Mouse (Mus musculus) limb, embryonic 15.5 days (tissue): ENCODE measurements at regions not wholly inside any gene's neighbourhood (a gene's known extent, or its start where the extent isn't known, plus 50 kb on each side); places are given as distances from the start of the nearest gene placed in this dataset.

Experiments used
- ATAC-seq: fragments of 200-750 bp; cut with Nextera tagmentation; 2 replicates; pipeline ENCODE4 v1.8.0; 2017; ENCODE audit warnings: low read depth, moderate TSS enrichment; ENCODE audit not compliant: insufficient number of reproducible peaks, low FRiP score, low TSS enrichment
- H3K27ac ChIP-seq: fragments of 300-500 bp; sonication (generic); 2 replicates; pipeline ENCODE4 v1.5.1; 2015; ENCODE audit warnings: moderate library complexity, mild to moderate bottlenecking, inconsistent platforms
- H3K27me3 ChIP-seq: fragments of 300-500 bp; sonication (generic); 2 replicates; pipeline ENCODE4 v1.6.1; 2015; ENCODE audit warnings: inconsistent platforms
- H3K36me3 ChIP-seq: fragments of 300-500 bp; sonication (generic); 2 replicates; pipeline ENCODE4 v1.6.1; 2015; ENCODE audit warnings: inconsistent platforms
- H3K4me1 ChIP-seq: fragments of 300-500 bp; sonication (generic); 2 replicates; pipeline ENCODE4 v1.6.1; 2015; ENCODE audit warnings: inconsistent platforms
- H3K4me2 ChIP-seq: fragments of 300-500 bp; sonication (generic); 2 replicates; pipeline ENCODE4 v1.6.1; 2015; ENCODE audit warnings: mild to moderate bottlenecking, inconsistent platforms
- H3K4me3 ChIP-seq: fragments of 300-500 bp; sonication (generic); 2 replicates; pipeline ENCODE4 v1.5.1; 2015; ENCODE audit warnings: mild to moderate bottlenecking, inconsistent platforms
- H3K9ac ChIP-seq: fragments of 300-500 bp; sonication (generic); 2 replicates; pipeline ENCODE4 v1.6.1; 2015; ENCODE audit warnings: inconsistent platforms
- H3K9me3 ChIP-seq: fragments of 300-500 bp; sonication (generic); 2 replicates; pipeline ENCODE4 v1.6.1; 2016; ENCODE audit warnings: inconsistent platforms
- WGBS: fragments of 180-500 bp; shearing (Covaris S2); methylation state at CpG from one replicate; pipeline ENCODE4 v1.1.7; 2015; 5-methylcytosine and 5-hydroxymethylcytosine counted together

DNA sequence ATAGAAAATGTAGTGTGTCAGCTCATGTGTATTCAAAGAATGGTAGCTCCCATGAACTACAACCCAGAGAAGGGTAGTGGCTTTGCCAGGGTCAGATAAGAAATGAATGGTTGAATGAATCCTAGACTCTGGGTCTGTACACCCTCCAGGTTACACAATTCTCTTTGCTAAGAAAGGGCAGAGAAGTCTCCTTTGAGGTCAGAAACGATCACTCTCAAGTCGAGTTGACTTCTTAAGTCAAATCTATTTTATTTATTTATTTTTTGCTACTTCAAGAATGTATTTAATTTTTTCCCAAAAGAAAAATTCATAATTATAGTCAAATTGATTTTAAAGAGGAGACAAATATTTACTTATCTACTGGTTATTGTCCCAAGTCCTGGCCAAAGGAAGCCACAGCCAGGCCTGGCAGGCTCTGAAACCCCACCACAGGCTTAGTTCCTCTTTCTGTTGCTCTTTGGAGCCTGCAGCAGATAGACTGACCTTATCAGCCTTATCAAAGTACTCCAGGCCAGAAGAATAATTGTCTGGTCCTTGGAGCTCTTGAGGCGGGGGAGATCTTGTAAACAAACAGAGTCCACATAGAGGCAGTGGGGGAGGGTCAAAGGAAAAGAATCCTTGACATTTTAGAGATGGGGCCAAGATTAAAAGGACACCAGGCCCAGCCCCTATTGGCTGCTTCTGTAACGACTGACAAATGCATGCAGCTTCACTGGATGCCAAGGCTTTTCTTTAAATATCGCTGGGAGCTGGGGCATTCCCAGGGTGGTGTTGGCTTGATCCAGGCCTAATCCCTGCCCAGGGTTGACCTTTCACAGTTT lies 104.6 kb upstream of the Jun start:
- H3K27me3 ChIP-seq, result no peaks in the 10 kb centered on the region
- no peaks in the 10 kb centered on the region for H3K36me3 ChIP-seq
- no peak overlapping the region for H3K4me3 ChIP-seq
- H3K27ac ChIP-seq, result no peak overlapping the region
- H3K4me2 ChIP-seq, result no peak overlapping the region
- no peak for ATAC-seq
- H3K4me1 ChIP-seq, result peaks cover 19% of the 10 kb centered on the region
- WGBS, result 56% methylated on average over 5 of the region's 5 CpGs
- H3K9me3 ChIP-seq, result no peaks in the 10 kb centered on the region
- H3K9ac ChIP-seq, result no peak overlapping the region

DNA sequence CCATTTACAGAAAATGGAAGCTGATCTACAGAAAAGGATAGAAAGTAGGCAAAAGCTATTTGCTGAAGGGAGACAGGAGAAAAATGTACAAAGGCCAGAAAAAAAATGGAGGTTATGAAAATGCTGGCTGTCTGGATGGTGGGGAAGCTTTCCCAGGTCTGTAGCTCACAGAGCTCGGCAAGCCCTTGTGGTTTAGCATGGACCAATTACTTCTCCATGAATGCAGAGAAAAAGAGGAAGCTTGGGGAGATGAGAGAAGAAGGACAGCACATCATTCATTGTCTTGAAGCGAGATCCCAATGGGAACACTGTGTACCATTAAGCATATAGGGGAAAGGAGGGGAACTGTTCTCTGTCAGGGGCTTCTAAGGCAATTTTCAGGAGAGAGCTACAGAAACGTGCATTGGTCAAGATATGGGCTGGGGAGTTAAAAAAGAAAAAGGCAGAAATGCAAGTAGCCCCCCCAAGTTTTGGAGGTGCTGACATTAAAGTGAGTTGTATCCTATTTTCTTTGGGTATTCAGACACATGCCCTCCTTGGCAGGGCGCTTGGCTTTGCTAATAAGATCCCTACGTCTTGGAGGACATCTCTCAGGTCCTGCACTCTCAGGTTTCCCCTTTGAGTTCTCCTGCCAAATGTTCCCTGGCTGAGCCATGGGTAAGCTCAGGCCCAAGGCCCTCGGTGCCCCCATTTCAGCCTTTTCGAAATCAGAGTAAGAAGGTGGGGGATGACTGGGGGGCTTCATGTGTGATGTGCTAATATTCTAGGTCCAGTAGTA lies 105.8 kb upstream of the Jun start:
- Histone ChIP-seq H3K9ac (no peak overlapping the region), H3K4me2 (no peak overlapping the region), H3K4me3 (no peak overlapping the region), H3K4me1 (peaks cover 23% of the 10 kb centered on the region), H3K9me3 (no peaks in the 10 kb centered on the region), H3K27ac (no peak overlapping the region), H3K27me3 (no peaks in the 10 kb centered on the region), H3K36me3 (no peaks in the 10 kb centered on the region)
- WGBS, result 72% methylated on average over 7 of the region's 7 CpGs
- ATAC-seq, result no peak

DNA sequence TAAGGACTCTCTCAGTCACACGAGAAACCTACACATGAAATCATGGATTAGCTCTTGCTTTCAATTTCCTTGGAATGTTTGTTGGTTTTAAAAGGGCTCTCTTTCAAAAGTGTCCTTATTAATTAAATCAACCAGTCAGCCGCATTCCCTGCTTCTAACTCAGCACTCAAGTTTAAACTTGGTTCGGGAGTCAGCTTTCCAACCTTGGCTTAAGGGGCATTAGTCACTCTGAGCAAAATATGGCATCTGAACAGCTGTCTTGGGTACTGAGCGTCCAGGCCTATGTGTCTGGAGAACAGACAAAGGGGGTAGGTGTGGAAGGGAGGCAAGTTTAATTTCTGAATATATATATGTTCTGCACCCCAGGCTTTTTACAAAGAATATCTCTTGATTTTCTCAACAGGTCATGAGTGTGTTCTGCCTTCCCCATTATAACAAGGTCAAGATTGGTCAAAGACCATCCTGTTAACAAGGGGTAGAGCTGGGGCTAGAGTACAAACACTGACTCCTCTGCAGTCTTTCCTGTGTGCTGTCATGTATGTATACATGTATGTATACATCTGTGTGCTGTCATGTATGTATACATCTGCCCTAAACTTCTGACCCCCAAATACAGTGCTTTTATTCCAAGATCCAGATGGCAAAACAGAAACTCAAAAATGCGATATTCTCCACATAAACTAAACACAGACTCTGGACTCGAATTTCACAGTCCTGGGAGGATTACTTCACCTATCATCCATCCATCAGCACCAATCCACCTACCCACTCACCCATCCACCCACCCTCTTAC lies 106.8 kb upstream of the Jun start:
- no peaks in the 10 kb centered on the region for H3K36me3 ChIP-seq
- no peaks in the 10 kb centered on the region for H3K9me3 ChIP-seq
- no peak overlapping the region for H3K9ac ChIP-seq
- no peak for ATAC-seq
- no peaks in the 10 kb centered on the region for H3K27me3 ChIP-seq
- H3K4me2 ChIP-seq, result no peak overlapping the region
- H3K27ac ChIP-seq, result 0 out of 2 replicates have a peak overlapping the region, but pooled peaks have one; percentile 0
- H3K4me3 ChIP-seq, result no peak overlapping the region
- H3K4me1 ChIP-seq, result peaks cover 18% of the 10 kb centered on the region
- WGBS, result 54% methylated on average over 6 of the region's 6 CpGs

DNA sequence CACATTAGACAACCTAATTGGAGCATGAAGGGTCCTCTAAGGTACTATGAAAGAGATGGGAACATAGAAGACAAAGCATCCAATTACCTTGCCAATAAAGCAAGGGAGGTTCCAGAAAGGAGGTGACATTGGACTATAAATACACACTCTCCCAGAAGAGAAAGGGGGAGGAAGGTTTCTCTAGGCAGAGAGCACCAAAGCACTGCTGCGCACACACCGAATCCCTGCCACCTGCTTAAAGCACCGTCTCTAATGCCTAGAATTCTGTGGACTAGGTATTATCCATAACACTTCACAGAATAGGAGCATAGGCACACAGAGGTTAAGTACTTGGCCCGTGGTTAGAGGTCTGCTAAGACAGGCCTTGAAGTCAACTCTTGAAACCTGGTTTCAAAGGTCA lies 107.8 kb upstream of the Jun start:
- Histone ChIP-seq H3K4me2 (no peak overlapping the region), H3K4me1 (peaks cover 11% of the 10 kb centered on the region), H3K4me3 (no peak overlapping the region), H3K27me3 (no peaks in the 10 kb centered on the region), H3K27ac (no peak overlapping the region), H3K9ac (no peak overlapping the region), H3K9me3 (no peaks in the 10 kb centered on the region), H3K36me3 (no peaks in the 10 kb centered on the region)
- no peak for ATAC-seq
- WGBS, result 88% methylated on average over 4 of the region's 4 CpGs

DNA sequence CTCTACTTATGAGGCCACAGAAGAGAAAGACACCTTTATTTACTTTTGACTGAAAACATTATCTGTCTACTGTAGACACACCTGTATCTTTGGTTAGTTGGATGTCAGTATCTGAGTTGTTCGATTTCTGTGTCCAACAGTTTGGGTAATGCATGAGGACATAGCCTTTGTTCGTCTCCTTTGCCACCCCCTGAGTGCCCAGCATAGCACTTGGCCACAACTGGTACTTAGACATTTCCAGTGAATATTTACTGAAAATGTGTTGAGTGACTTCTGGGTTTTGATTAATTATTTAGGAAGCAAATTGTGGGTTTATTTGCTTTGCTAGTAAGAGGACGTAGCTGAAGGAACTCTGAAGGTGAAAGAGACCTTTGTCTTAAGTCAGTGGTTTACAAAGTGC lies 108.4 kb upstream of the Jun start:
- H3K9me3 ChIP-seq, result no peaks in the 10 kb centered on the region
- H3K27me3 ChIP-seq, result no peaks in the 10 kb centered on the region
- peak overlapping the region; percentile 93 for H3K27ac ChIP-seq
- no peak overlapping the region; the same call in 1 of the 2 replicates for H3K4me2 ChIP-seq
- no peak overlapping the region; the same call in 1 of the 2 replicates for H3K4me3 ChIP-seq
- WGBS, result 77% methylated on average over 3 of the region's 3 CpGs
- no peak overlapping the region for H3K9ac ChIP-seq
- peaks cover 11% of the 10 kb centered on the region for H3K4me1 ChIP-seq
- H3K36me3 ChIP-seq, result no peaks in the 10 kb centered on the region
- no peak for ATAC-seq

DNA sequence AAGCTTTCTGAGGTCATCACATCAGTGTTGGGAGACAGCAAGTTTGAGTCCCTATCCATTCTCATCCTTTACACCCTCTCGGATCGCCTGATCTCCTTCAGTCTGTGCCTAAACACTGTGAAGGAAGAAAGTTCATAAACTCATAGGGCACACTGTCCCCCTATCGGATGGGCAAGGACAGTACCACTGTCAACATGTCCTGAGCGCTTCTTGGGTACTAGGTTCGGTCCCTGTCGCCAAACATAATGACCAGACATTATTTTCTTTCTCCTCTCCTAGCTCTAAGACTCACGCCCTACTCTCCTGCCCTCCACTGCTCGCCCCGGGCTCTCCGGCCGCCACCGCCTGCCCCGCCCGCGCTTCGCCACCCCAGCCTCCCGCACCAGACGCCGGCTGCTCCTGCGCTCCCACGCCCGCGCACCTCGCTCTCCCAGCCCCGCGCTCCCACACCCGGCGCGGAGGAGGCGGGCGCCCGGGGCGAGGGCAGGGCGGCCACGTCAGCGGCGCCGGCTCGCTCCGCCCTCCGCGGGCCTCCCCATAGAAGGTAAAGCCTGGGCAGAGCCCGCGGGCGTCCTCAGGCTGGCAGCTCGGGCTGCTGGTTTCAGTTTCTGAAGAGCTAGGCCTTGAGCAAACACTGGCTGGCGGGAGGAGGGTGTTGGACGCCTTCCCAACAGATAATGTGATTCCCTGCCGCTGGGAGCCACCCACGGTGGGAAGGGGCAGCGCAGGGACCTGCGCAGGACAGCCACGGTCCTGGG lies 109.1 kb upstream of the Jun start:
- H3K4me1 ChIP-seq, result peaks cover 14% of the 10 kb centered on the region
- H3K9me3 ChIP-seq, result no peaks in the 10 kb centered on the region
- H3K4me3 ChIP-seq, result peak overlapping the region; percentile 49
- WGBS, result 1% methylated on average over 52 of the region's 53 CpGs
- H3K27ac ChIP-seq, result peak overlapping the region; percentile 93
- H3K9ac ChIP-seq, result peak overlapping the region; percentile 55
- H3K36me3 ChIP-seq, result no peaks in the 10 kb centered on the region
- peak; percentile 92 for ATAC-seq
- H3K4me2 ChIP-seq, result peak overlapping the region; percentile 71
- H3K27me3 ChIP-seq, result no peaks in the 10 kb centered on the region

DNA sequence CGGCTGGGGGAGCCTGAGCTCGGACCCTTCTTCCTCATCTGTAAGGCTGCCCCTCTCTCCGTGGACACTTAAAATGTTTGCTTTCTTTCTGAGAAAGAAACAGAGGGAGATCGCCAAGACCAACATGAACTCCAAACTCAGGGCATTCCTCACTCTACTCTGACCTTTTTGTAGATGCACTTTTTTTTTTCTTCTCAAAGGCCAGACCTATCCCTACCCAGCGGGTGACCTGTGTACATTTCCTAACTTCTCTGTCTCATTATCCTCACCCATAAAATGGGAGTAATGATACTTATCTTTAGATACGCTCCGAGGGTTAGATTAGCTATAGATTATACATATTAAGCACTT lies 109.6 kb upstream of the Jun start:
- no peaks in the 10 kb centered on the region for H3K36me3 ChIP-seq
- peak overlapping the region; percentile 55 for H3K9ac ChIP-seq
- peaks cover 14% of the 10 kb centered on the region for H3K4me1 ChIP-seq
- no peaks in the 10 kb centered on the region for H3K27me3 ChIP-seq
- H3K4me2 ChIP-seq, result peak overlapping the region; percentile 71
- no peak for ATAC-seq
- H3K9me3 ChIP-seq, result no peaks in the 10 kb centered on the region
- H3K27ac ChIP-seq, result peak overlapping the region; percentile 93
- H3K4me3 ChIP-seq, result peak overlapping the region; percentile 49
- 19% methylated on average over 7 of the region's 7 CpGs for WGBS

DNA sequence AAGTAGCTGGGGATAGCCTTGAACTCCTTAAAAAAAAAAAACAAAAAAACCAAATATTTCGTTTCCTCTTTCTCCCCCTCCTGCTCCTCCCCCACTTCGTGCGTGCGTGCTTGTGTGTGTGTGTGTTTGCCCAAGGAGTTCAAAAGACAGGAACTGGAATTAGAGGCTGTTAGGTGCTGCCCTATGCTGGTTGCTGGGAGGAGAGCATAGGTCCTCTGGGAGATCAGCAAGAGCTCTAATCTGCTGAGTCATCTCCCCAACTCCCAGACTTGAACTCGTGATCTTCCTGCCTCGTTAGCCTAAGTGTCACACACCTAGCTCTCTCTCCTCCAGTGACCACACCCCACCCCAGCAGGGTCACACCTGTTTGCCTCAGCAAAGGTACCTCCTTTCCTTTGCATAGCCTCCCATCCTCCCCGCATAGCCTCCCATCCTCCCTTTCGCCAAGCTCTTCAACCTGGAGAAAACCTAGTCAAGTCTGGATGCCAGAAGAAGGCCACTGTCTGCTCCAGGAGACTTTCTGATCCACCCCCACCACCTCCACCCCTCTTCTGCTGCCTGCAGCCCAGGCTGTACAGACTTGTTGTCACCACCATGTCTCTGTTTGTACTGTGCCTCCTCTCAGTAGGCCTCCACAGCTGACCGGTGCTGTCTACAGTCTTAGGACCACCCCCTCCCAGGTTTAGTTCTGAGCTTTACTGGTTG lies 110.5 kb upstream of the Jun start:
- no peak overlapping the region for H3K4me2 ChIP-seq
- peaks cover 14% of the 10 kb centered on the region for H3K4me1 ChIP-seq
- H3K9ac ChIP-seq, result no peak overlapping the region
- H3K27ac ChIP-seq, result no peak overlapping the region
- no peak for ATAC-seq
- 71% methylated on average over 9 of the region's 9 CpGs for WGBS
- no peaks in the 10 kb centered on the region for H3K27me3 ChIP-seq
- no peaks in the 10 kb centered on the region for H3K36me3 ChIP-seq
- H3K4me3 ChIP-seq, result no peak overlapping the region
- H3K9me3 ChIP-seq, result no peaks in the 10 kb centered on the region

DNA sequence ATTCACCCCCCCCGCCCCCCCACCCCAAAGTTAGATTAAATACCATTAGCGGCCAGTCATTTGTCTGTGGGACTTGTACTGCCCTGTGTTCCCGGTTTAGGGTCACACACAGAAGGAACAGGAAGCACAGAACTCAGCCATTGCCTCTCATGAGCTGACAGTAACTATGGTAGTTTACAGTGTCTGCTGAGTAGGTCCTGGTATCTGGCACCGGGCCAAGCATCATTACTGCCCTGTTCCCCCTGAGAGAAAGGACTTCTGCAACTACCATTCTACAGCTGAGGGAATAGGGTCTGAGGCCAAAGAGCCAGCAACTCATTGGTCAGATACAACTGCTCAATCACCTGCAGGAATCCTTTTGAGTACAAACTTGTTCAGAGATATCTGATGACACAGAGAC lies 111.4 kb upstream of the Jun start:
- peaks cover 12% of the 10 kb centered on the region for H3K4me1 ChIP-seq
- H3K9ac ChIP-seq, result no peak overlapping the region
- 73% methylated on average over 4 of the region's 4 CpGs for WGBS
- no peak overlapping the region for H3K27ac ChIP-seq
- no peaks in the 10 kb centered on the region for H3K36me3 ChIP-seq
- H3K27me3 ChIP-seq, result no peaks in the 10 kb centered on the region
- H3K4me3 ChIP-seq, result no peak overlapping the region
- no peak overlapping the region for H3K4me2 ChIP-seq
- ATAC-seq, result no peak
- no peaks in the 10 kb centered on the region for H3K9me3 ChIP-seq

DNA sequence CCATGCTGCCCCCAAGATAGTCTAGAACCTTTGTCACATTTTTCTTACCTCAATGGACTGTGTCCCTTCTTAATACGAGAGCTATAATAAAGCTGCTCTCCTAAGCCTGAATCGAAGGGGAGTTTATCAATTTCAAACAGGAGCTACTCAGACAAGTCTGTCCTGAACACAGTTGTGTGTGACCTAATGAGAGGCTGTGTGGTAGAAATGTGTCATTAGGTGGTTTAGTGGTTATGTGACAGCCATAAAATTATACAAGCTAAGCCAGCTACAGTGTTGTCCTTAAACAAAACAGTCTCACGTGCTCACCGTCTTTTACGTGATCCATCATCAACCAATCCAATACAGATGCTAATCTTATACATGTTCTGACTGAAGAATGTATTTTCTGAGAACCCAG lies 114.5 kb upstream of the Jun start:
- H3K27ac ChIP-seq, result no peak overlapping the region
- no peaks in the 10 kb centered on the region for H3K9me3 ChIP-seq
- no peak overlapping the region for H3K4me2 ChIP-seq
- peaks cover 12% of the 10 kb centered on the region for H3K4me1 ChIP-seq
- no peak overlapping the region for H3K4me3 ChIP-seq
- WGBS, result 57% methylated on average over 5 of the region's 5 CpGs
- no peaks in the 10 kb centered on the region for H3K27me3 ChIP-seq
- H3K36me3 ChIP-seq, result no peaks in the 10 kb centered on the region
- ATAC-seq, result no peak
- H3K9ac ChIP-seq, result no peak overlapping the region

DNA sequence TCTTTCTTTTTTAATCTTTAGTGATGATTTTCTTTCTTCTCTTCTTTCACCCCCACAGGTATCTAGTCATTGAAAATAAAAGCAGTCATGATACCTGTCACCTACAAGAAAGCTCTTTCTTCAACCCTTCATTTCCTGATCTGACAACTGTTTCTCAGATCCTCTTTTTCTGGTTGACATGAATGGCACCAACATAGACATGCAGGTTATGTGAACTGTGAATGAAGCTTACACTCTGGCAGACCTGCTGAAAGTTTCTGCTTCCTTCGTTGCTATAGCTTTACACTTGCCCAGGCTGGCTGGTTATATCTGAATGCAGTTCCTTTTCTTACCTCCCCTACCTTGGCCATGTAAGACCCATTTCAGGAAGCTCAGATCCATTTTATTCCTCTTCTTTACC lies 115.2 kb upstream of the Jun start:
- 80% methylated on average over 1 of the region's 1 CpGs for WGBS
- ATAC-seq, result no peak

More for the DNA sequence above, 115.2 kb upstream of the Jun start:
- no peak overlapping the region for H3K4me3 ChIP-seq
- no peak overlapping the region for H3K9ac ChIP-seq
- H3K4me2 ChIP-seq, result no peak overlapping the region
- H3K4me1 ChIP-seq, result peaks cover 12% of the 10 kb centered on the region
- no peaks in the 10 kb centered on the region for H3K36me3 ChIP-seq
- no peaks in the 10 kb centered on the region for H3K27me3 ChIP-seq
- no peak overlapping the region for H3K27ac ChIP-seq
- H3K9me3 ChIP-seq, result no peaks in the 10 kb centered on the region
